Mouse (Mus musculus): Measurements from ENCODE around the gene Crocc. TPM values are rescaled to one million over a fixed set of nuclear protein-coding genes. Genes with fewer than 3 reads are reported as not detected.

The Crocc gene
- polyA plus RNA-seq, 1 experiment from 2014 or later = 0.59 TPM

DNA sequence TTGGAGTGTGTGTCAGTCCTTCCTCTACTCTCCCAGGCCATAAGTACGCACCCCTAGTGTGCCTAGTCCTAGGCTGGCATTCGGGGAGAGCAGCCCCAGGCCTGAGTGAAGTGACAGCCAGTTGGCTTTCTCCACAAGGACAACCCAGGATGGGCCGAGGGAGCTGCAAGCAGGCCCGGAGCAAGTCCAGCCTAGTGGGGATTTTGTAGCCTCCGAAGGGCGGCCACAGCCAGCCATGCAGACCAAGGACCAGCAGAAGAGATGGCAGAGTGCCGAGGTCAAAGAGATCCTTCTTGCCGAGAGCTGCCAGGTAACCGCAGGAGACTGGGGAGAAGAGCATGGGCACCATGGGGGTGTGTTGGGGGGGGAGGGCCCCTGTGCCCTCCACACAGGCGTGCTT lies 34.7 kb upstream of the Crocc start:
- H3K9me3 ChIP-seq (replicated peaks; ENCODE audit: control insufficient read depth, low read length) = no peaks in the 10 kb centered on the region
- no peaks in the 10 kb centered on the region for H3K27me3 ChIP-seq (ENCODE audit: control insufficient read depth, insufficient read depth, low read depth, low read length)
- H3K9ac ChIP-seq (ENCODE audit: low read depth, low read length) = no peak overlapping the region
- no peaks in the 10 kb centered on the region for H3K36me3 ChIP-seq (ENCODE audit: control insufficient read depth, insufficient read depth)
- peaks cover 10% of the 10 kb centered on the region for H3K4me1 ChIP-seq (ENCODE audit: control insufficient read depth, low read depth, low read length)
- no peak for ATAC-seq (ENCODE audit: low read depth)
- H3K4me2 ChIP-seq (ENCODE audit: low read depth, low read length) = no peak overlapping the region
- H3K27ac ChIP-seq (ENCODE audit: low read length) = no peak overlapping the region
- no peak overlapping the region for H3K4me3 ChIP-seq (ENCODE audit: low read depth, low read length)
- 67% methylated on average over 10 of the region's 10 CpGs for WGBS (ENCODE audit: insufficient replicate concordance)

DNA sequence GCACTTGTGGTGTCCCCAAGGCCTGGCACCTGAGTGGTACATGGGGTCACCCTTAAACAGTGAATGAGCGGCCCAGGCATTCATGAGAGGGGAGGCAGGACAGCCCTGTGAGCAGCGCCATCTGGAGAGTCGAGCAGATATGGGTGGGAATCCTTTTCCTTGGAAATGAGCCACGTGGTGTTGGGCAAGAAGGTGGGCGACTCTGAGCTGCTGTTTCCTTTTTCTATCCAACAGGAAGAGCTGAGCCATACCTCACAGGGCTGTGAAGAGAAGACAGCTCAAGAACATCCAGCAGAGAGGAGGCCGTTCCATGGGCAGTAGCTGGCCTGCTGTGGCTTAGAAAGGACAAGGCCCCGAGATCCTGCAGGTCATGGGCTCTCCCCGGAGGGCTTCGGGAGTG lies 28.4 kb upstream of the Crocc start:
- H3K9me3 ChIP-seq (replicated peaks; ENCODE audit: control insufficient read depth, low read length) = no peaks in the 10 kb centered on the region
- no peak for ATAC-seq (ENCODE audit: low read depth)
- peaks cover 3% of the 10 kb centered on the region for H3K4me1 ChIP-seq (ENCODE audit: control insufficient read depth, low read depth, low read length)
- H3K4me2 ChIP-seq (ENCODE audit: low read depth, low read length) = no peak overlapping the region
- H3K27me3 ChIP-seq (ENCODE audit: control insufficient read depth, insufficient read depth, low read depth, low read length) = no peaks in the 10 kb centered on the region
- H3K36me3 ChIP-seq (ENCODE audit: control insufficient read depth, insufficient read depth) = no peaks in the 10 kb centered on the region
- no peak overlapping the region for H3K4me3 ChIP-seq (ENCODE audit: low read depth, low read length)
- no peak overlapping the region for H3K9ac ChIP-seq (ENCODE audit: low read depth, low read length)
- 62% methylated on average over 9 of the region's 9 CpGs for WGBS (ENCODE audit: insufficient replicate concordance)
- no peak overlapping the region for H3K27ac ChIP-seq (ENCODE audit: low read length)

DNA sequence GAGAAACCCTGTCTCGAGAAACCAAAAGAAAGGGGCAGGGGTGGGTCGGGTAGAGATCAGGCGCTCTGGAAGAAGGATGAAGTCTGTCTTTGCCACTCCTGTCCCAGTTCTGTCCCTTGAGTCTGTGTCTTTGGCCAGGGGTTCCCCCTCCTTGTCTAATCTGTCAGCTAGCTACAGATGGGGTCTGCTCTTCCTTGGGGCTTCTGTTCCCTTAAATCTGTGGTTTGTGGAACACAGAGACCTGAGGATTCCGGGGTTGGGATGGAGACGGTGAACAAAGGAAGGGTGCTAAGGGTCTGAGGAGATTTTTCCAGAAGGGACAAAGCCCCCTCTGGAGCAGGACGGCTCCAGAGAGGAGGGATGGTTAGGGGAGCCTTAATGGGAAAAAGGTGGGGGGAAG lies 27.7 kb upstream of the Crocc start, which contains the start of gene Spata21:
Gene Spata21 (plus strand): TSS at position 301 of the 400 bp plus-strand sequence.
- Histone ChIP-seq H3K4me3 (ENCODE audit: low read depth, low read length) (no peak within 1 kb of the TSS), H3K9me3 (replicated peaks; ENCODE audit: control insufficient read depth, low read length) (no peaks in the 10 kb centered on the region), H3K4me1 (ENCODE audit: control insufficient read depth, low read depth, low read length) (peaks cover 3% of the 10 kb centered on the region), H3K27ac (ENCODE audit: low read length) (no peak within 1 kb of the TSS; the same call in 1 of the 2 replicates), H3K4me2 (ENCODE audit: low read depth, low read length) (no peak within 1 kb of the TSS), H3K9ac (ENCODE audit: low read depth, low read length) (no peak within 1 kb of the TSS), H3K36me3 (ENCODE audit: control insufficient read depth, insufficient read depth) (no peaks in the 10 kb centered on the region), H3K27me3 (ENCODE audit: control insufficient read depth, insufficient read depth, low read depth, low read length) (no peaks in the 10 kb centered on the region)
- WGBS (ENCODE audit: insufficient replicate concordance) = 72% methylated on average over 6 of the region's 6 CpGs
- no peak for ATAC-seq (ENCODE audit: low read depth)

DNA sequence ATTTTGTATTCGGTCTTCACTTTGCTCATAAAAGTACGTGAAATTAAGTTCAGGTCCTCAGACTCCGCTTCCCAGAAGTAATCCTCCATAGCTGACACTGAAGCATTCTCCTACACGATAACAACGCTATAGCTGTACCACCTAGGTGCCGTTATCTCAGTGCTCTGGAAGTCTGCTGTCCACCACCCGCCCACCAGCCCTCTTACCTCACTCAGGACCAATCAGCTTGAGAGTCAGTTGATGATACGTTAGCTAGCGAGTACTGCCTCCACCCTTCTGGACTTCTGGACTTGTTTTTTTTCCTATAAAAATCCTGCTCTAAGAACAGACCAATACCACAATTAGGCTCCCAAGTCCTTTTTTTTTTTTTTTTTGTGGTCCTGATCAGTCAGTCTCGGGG lies 26.5 kb upstream of the Crocc start:
- no peaks in the 10 kb centered on the region for H3K36me3 ChIP-seq (ENCODE audit: control insufficient read depth, insufficient read depth)
- no peaks in the 10 kb centered on the region for H3K27me3 ChIP-seq (ENCODE audit: control insufficient read depth, insufficient read depth, low read depth, low read length)
- H3K27ac ChIP-seq (ENCODE audit: low read length) = no peak overlapping the region
- no peak overlapping the region for H3K4me3 ChIP-seq (ENCODE audit: low read depth, low read length)
- H3K4me2 ChIP-seq (ENCODE audit: low read depth, low read length) = no peak overlapping the region
- peak; percentile 87 for ATAC-seq (ENCODE audit: low read depth)
- WGBS (ENCODE audit: insufficient replicate concordance) = 45% methylated on average over 10 of the region's 10 CpGs
- H3K9ac ChIP-seq (ENCODE audit: low read depth, low read length) = no peak overlapping the region
- H3K4me1 ChIP-seq (ENCODE audit: control insufficient read depth, low read depth, low read length) = peaks cover 3% of the 10 kb centered on the region
- H3K9me3 ChIP-seq (replicated peaks; ENCODE audit: control insufficient read depth, low read length) = no peaks in the 10 kb centered on the region

DNA sequence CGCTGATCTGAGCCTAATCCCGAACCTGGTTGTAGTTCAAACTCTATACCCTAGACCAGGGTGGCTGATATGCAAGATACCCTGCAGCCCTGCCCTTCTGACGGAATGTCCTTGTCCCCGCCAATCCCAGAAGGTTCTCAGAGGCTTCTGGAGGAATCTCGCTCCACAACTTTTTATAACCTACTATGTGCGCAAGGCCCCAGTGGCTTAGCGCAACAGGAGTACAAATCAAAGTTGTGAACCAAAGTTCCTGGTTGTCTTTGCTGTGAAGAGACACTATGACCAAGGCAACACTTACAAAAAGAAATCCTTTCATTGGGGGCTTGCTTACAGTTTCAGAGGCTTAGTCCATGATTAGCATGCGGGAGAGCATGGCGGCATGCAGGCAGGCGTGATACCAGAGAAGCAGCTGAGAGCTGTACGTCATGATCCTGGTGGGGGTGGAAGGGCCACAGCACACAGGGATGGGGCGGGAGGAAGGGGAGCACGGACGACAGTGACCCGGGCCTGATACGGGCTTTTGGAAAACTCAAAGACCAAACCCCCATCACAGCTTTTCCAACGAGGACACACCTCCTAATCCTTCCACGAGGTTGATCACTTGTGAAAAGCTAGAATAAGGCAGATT lies 18.3 kb upstream of the Crocc start:
- Histone ChIP-seq H3K27me3 (ENCODE audit: control insufficient read depth, insufficient read depth, low read depth, low read length) (no peaks in the 10 kb centered on the region), H3K36me3 (ENCODE audit: control insufficient read depth, insufficient read depth) (peaks cover 4% of the 10 kb centered on the region), H3K9me3 (replicated peaks; ENCODE audit: control insufficient read depth, low read length) (no peaks in the 10 kb centered on the region), H3K9ac (ENCODE audit: low read depth, low read length) (no peak overlapping the region), H3K4me1 (ENCODE audit: control insufficient read depth, low read depth, low read length) (peaks cover 39% of the 10 kb centered on the region), H3K4me3 (ENCODE audit: low read depth, low read length) (peak overlapping the region; percentile 88), H3K27ac (ENCODE audit: low read length) (no peak overlapping the region), H3K4me2 (ENCODE audit: low read depth, low read length) (peak overlapping the region; percentile 39)
- 69% methylated on average over 18 of the region's 18 CpGs for WGBS (ENCODE audit: insufficient replicate concordance)
- ATAC-seq (ENCODE audit: low read depth) = no peak

DNA sequence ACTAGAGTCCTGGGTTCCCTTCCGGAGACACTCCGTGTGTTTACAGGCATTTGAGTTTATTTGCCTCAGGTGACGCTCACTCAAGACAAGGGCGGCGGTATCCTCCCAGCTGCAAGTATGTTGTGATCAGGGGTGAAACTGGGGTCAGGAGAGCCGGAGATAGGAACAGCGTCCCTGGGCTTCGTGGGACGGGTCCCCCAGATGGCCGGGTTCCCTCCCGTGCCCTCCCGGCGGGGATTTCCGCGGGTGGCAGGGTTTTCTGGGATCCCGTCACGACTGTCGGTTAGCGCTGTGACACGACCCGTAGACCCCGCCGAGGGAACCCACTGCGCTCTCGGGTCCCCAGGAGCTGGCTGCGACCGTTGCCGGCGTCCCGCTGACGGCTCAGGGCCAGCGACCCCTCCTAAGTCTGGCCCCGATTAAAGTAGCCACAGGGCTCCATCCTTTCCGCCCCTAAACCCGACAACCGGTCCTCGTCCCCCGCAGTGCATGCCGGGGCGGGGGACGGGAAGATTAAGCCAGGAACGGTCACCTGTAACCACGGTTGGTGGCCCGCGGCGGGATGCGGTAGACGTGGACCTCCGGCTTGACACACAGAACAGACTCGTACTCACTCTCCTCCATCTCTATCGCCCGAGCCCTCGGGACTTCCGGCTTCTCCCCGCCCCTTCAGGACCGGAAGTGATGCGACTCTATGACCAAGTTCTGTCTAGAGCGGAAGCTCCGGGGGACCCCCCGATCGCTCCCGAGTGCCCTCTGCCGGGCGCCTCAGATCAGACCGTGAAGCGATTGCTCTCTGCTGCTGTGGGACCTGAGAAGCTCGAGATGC lies 17.5 kb upstream of the Crocc start, which contains the start of gene Necap2:
Gene Necap2 (minus strand): TSS at position 677 of the 829 bp plus-strand sequence.
- H3K9me3 ChIP-seq (replicated peaks; ENCODE audit: control insufficient read depth, low read length) = no peaks in the 10 kb centered on the region
- H3K4me1 ChIP-seq (ENCODE audit: control insufficient read depth, low read depth, low read length) = peaks cover 47% of the 10 kb centered on the region
- WGBS (ENCODE audit: insufficient replicate concordance) = under 1% methylated on average over 67 of the region's 67 CpGs

DNA sequence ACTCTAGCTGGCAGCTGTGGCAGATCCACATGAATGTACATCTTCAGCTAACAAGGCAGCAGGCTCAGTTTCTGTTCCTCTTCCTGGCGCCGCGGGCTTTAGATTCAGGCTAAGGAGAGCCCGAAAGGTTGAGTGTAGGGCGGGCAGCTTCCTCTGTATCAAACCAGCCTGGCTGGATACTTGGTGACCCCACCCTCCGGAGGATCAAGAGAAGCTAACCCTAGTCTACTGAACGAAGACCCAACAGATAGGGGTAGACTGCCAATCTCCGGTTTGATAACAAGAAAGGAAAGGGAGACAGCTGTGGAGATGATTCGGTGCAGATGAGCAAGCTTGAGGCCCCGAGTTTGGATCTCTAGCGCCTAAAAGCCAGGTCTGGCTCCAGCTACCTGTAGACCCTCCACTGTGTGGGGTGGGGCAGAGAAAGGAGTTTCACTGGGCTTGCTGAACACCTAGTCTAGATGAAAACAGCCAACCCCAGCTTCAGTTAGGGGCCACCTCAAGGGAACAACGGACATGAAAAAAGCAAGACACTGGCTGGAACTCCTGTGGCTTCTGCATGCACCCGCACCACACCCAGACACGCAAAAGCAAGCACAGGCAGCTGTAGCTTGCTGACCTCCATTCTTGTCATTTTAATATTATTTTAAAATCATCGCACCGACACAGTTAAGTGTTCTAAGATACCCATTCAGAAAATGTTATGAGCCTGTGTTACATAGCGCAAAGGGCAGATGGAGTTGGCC lies 16.6 kb upstream of the Crocc start:
- WGBS (ENCODE audit: insufficient replicate concordance) = 18% methylated on average over 17 of the region's 17 CpGs
- H3K36me3 ChIP-seq (ENCODE audit: control insufficient read depth, insufficient read depth) = peaks cover 19% of the 10 kb centered on the region
- no peaks in the 10 kb centered on the region for H3K27me3 ChIP-seq (ENCODE audit: control insufficient read depth, insufficient read depth, low read depth, low read length)
- H3K27ac ChIP-seq (ENCODE audit: low read length) = peak overlapping the region; percentile 94
- ATAC-seq (ENCODE audit: low read depth) = peak; percentile 71
- peaks cover 50% of the 10 kb centered on the region for H3K4me1 ChIP-seq (ENCODE audit: control insufficient read depth, low read depth, low read length)
- H3K9me3 ChIP-seq (replicated peaks; ENCODE audit: control insufficient read depth, low read length) = no peaks in the 10 kb centered on the region
- peak overlapping the region; percentile 90 for H3K9ac ChIP-seq (ENCODE audit: low read depth, low read length)
- H3K4me3 ChIP-seq (ENCODE audit: low read depth, low read length) = peak overlapping the region; percentile 88
- peak overlapping the region; percentile 82 for H3K4me2 ChIP-seq (ENCODE audit: low read depth, low read length)

More for the DNA sequence above, 17.5 kb upstream of the Crocc start, which contains the start of gene Necap2:
- peak within 1 kb of the TSS; percentile 94 for H3K27ac ChIP-seq (ENCODE audit: low read length)
- H3K4me3 ChIP-seq (ENCODE audit: low read depth, low read length) = peak within 1 kb of the TSS; percentile 88
- peak within 1 kb of the TSS; percentile 82 for H3K4me2 ChIP-seq (ENCODE audit: low read depth, low read length)
- peaks cover 11% of the 10 kb centered on the region for H3K36me3 ChIP-seq (ENCODE audit: control insufficient read depth, insufficient read depth)
- H3K9ac ChIP-seq (ENCODE audit: low read depth, low read length) = peak within 1 kb of the TSS; percentile 90
- H3K27me3 ChIP-seq (ENCODE audit: control insufficient read depth, insufficient read depth, low read depth, low read length) = no peaks in the 10 kb centered on the region
- ATAC-seq (ENCODE audit: low read depth) = peak; percentile 83

DNA sequence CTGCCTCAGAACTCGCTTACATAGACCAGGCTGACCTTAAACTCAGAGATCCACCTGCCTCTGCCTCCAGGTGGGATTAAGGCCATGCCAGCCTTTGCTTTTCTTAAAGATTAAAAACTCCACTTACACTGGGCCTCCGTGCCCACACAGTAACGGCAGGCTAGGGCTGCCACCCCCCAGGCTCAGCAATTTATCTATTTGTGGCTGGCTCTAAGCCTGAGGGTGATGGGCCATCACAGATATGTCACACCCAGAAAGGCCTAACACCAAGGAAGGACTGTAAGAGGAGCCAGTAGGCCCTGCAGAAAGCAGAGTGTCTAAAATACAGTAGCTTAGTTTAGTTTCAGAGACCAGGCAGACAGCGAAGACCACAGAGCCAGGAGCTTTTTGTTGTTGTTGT lies 13.8 kb upstream of the Crocc start:
- peak overlapping the region; percentile 56 for H3K4me2 ChIP-seq (ENCODE audit: low read depth, low read length)

More for the DNA sequence above, 13.8 kb upstream of the Crocc start:
- H3K27me3 ChIP-seq (ENCODE audit: control insufficient read depth, insufficient read depth, low read depth, low read length) = no peaks in the 10 kb centered on the region
- peak overlapping the region; percentile 31 for H3K4me3 ChIP-seq (ENCODE audit: low read depth, low read length)
- H3K4me1 ChIP-seq (ENCODE audit: control insufficient read depth, low read depth, low read length) = peaks cover 61% of the 10 kb centered on the region
- WGBS (ENCODE audit: insufficient replicate concordance) = 29% methylated on average over 4 of the region's 4 CpGs
- peak overlapping the region; percentile 53 for H3K9ac ChIP-seq (ENCODE audit: low read depth, low read length)
- H3K9me3 ChIP-seq (replicated peaks; ENCODE audit: control insufficient read depth, low read length) = no peaks in the 10 kb centered on the region
- peaks cover 45% of the 10 kb centered on the region for H3K36me3 ChIP-seq (ENCODE audit: control insufficient read depth, insufficient read depth)
- H3K27ac ChIP-seq (ENCODE audit: low read length) = peak overlapping the region; percentile 86
- ATAC-seq (ENCODE audit: low read depth) = peak; percentile 55
